Mouse (Mus musculus) liver, embryonic 14.5 days (tissue): Measurements from ENCODE around the gene Nacc1.

ENCODE experiments used
- CTCF ChIP-seq: IDR thresholded peaks from 2 replicates; pipeline ENCODE4 v1.5.1; 2016; ENCODE audit warnings: antibody characterized with exemption, low read depth, control low read depth
- EP300 ChIP-seq: IDR thresholded peaks from 2 replicates; pipeline ENCODE4 v1.6.1; 2016; ENCODE audit warnings: antibody characterized with exemption, low read depth

DNA sequence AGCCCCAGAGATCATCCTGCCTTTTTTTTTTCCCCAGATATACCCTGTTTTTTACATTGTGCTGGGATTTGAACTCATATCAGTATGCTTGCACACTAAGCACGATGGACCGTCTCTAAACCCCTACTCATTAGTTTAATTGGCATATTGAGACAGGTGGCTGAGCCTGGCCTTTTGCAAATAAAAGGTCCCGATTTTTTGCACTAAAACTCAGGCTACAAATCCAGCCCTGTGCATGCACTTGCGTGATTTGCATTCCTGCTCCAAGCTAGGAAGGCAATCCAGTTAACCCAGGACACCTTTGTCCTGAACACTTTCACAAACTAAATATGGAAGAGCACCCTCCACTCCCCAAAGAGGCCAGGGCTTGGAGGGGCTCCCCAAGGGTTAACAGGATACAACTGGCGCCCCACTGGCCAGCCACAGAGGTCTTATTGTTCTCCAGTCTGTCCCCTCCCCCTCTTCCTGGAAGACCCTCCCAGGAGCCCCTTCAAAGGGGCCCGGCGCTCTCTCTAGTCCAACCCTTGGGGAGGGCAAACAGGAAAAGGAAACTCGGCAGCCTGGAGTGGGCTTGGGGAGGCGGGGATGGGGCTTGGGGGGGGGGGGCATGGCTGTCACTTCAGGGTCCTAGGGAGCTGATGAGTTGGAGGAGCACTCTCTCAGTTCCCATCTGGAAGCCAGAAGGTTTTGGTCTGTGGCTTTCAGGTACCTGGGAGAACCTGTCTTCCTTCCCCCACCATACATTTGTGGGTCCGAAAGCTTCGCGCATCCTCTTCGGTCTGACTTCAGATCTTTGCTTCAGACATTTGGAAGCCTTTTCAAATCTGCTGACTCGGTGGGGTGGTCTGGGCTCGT, 32.1 kb downstream of the Nacc1 start:
- no peak for TF ChIP-seq CTCF
- no peak for TF ChIP-seq EP300
